Mouse (Mus musculus) frontal cortex, postnatal 36 days (tissue): ENCODE measurements around the gene Otop3.

ENCODE experiments used
- DNase-seq, 2 experiments: peaks; one replicate each; pipeline ENCODE4 v3.0.0; 2022; ENCODE audit warnings: low spot score in 2 of 2

Otop3 gene

GRCm38 (mm10) chr11:115393721-115394325, 59.3 kb downstream of the Otop3 start:
- DNase-seq: no peak
